In genomic region chr12:100276607-100277533, GRCm38 (mm10) we compare ENCODE assay signal across 8 mouse cellular contexts.
DNase-seq lines count a peak whose midpoint lies in the region; ATAC-seq and TF ChIP-seq lines count a peak whose summit lies in the region.

No protein-coding gene starts in this region.

- ATAC-seq in neural tube, embryonic 11.5 days (ENCODE audit: insufficient read depth, low FRiP score, low TSS enrichment): peak; percentile 78; the same call in 1 of the 2 replicates
- no peak; the same call in 1 of the 2 replicates for ATAC-seq in kidney, postnatal 0 days (replicated peaks; ENCODE audit: low FRiP score, low read depth)

- H3K9ac ChIP-seq in neural tube, embryonic 11.5 days (ENCODE audit: low read length): no peak overlapping the region
- no peak overlapping the region for H3K9ac ChIP-seq in kidney, postnatal 0 days (ENCODE audit: low read depth, low read length)

- no peaks in the 10 kb centered on the region for H3K9me3 ChIP-seq in neural tube, embryonic 11.5 days (ENCODE audit: control insufficient read depth, low read length)
- H3K9me3 ChIP-seq in kidney, postnatal 0 days (replicated peaks; ENCODE audit: low read length): no peaks in the 10 kb centered on the region

- peak; percentile 62 for DNase-seq in neural tube, embryonic 11.5 days (ENCODE audit: low spot score)
- DNase-seq in neural tube, embryonic 10.5 days (ENCODE audit: extremely low spot score, low spot score): no peak
- DNase-seq in brain, adult 2 months (ENCODE audit: low read depth, low spot score): peak; percentile 83
- DNase-seq in gastrocnemius, postnatal 4 days (ENCODE audit: low spot score in 2 of 2): peak; percentile 66 to 80
- DNase-seq in kidney, postnatal 0 days (ENCODE audit: low spot score): peak; percentile 77
- peak; percentile 91 for DNase-seq in lung, postnatal 25 days (ENCODE audit: low spot score)
- DNase-seq in right cerebral cortex, postnatal 36 days (ENCODE audit: low spot score in 2 of 2): peak; percentile 62 to 67
- DNase-seq in cerebellum, adult 9-10 months: no peak

- TF ChIP-seq CTCF in kidney, postnatal 0 days (IDR thresholded peaks at IDR 0.05; ENCODE audit: low read depth): no peak

- H3K27me3 ChIP-seq in neural tube, embryonic 11.5 days (ENCODE audit: control insufficient read depth, insufficient read depth, low read length): no peaks in the 10 kb centered on the region
- H3K27me3 ChIP-seq in kidney, postnatal 0 days (ENCODE audit: insufficient read depth, low read length): no peaks in the 10 kb centered on the region

- H3K27ac ChIP-seq in neural tube, embryonic 11.5 days (ENCODE audit: low read depth, low read length): 0 out of 2 replicates have a peak overlapping the region, but pooled peaks have one; percentile 3
- no peak overlapping the region for H3K27ac ChIP-seq in kidney, postnatal 0 days

- no peaks in the 10 kb centered on the region for H3K36me3 ChIP-seq in neural tube, embryonic 11.5 days (ENCODE audit: control insufficient read depth, insufficient read depth, low read length)
- H3K36me3 ChIP-seq in kidney, postnatal 0 days (ENCODE audit: insufficient read depth, low read length): no peaks in the 10 kb centered on the region

- H3K4me1 ChIP-seq in neural tube, embryonic 11.5 days (ENCODE audit: control insufficient read depth, insufficient read depth, low read length): peaks cover 7% of the 10 kb centered on the region
- H3K4me1 ChIP-seq in kidney, postnatal 0 days (replicated peaks; ENCODE audit: insufficient read depth, low read length): 0 out of 2 replicates have a peak, but pooled peaks cover 8% of the 10 kb centered on the region

- no peak overlapping the region for H3K4me2 ChIP-seq in neural tube, embryonic 11.5 days (ENCODE audit: low read depth)
- no peak overlapping the region for H3K4me2 ChIP-seq in kidney, postnatal 0 days (ENCODE audit: low read length)

- WGBS in neural tube, embryonic 11.5 days: 69% methylated on average over 20 of the region's 20 CpGs
- WGBS in kidney, postnatal 0 days: 48% methylated on average over 20 of the region's 20 CpGs

- no peak overlapping the region for H3K4me3 ChIP-seq in neural tube, embryonic 11.5 days (ENCODE audit: low read depth, low read length)
- no peak overlapping the region for H3K4me3 ChIP-seq in kidney, postnatal 0 days (replicated peaks; ENCODE audit: low read depth, low read length)

Comparison
In these comparisons a context has a peak if more than half of its experiments do, and no peak if none do; other contexts are left out.
1. DNase-seq: peak in neural tube, embryonic 11.5 days (single experiment), brain, adult 2 months (single experiment), gastrocnemius, postnatal 4 days (2 of 2), kidney, postnatal 0 days (single experiment), lung, postnatal 25 days (single experiment) and right cerebral cortex, postnatal 36 days (2 of 2); none in neural tube, embryonic 10.5 days (single experiment) and cerebellum, adult 9-10 months (single experiment).